Mouse (Mus musculus) heart, adult 11 months (tissue): ENCODE measurements around the gene Synpr.

ENCODE experiments used
- DNase-seq: peaks from one replicate; pipeline ENCODE4 v3.0.0; 2022

Gene Synpr

GRCm38 (mm10) chr14:13284091-13284844 lies at the start of gene Synpr:
Gene Synpr, plus strand, starts transcription at chr14:13284780.
- no peak for DNase-seq

- no peak for DNase-seq
These were observed 47.7 kb upstream of the Synpr start for GRCm38 (mm10) chr14:13236929-13237328.

- no peak for DNase-seq
These were observed 37.1 kb upstream of the Synpr start for GRCm38 (mm10) chr14:13247431-13247830.

GRCm38 (mm10) chr14:13249361-13249760 lies 35.2 kb upstream of the Synpr start:
- DNase-seq = no peak

GRCm38 (mm10) chr14:13252594-13252993 lies 32.0 kb upstream of the Synpr start:
- DNase-seq = peak; percentile 22

GRCm38 (mm10) chr14:13254741-13255140 lies 29.8 kb upstream of the Synpr start:
- DNase-seq = peak; percentile 79

- DNase-seq = no peak
These were observed 22.2 kb upstream of the Synpr start for GRCm38 (mm10) chr14:13262406-13262805.

- peak; percentile 71 for DNase-seq
These were observed 18.2 kb upstream of the Synpr start for GRCm38 (mm10) chr14:13266331-13266730.

GRCm38 (mm10) chr14:13267181-13267580 lies 17.4 kb upstream of the Synpr start:
- DNase-seq = peak; percentile 71

- no peak for DNase-seq
These were observed 1.4 kb upstream of the Synpr start for GRCm38 (mm10) chr14:13283211-13283610.

GRCm38 (mm10) chr14:13284845-13285198 lies 242 bp downstream of the Synpr start:
- DNase-seq = no peak

GRCm38 (mm10) chr14:13285341-13286130 lies 956 bp downstream of the Synpr start:
- no peak for DNase-seq

- DNase-seq = no peak
These were observed 9.6 kb downstream of the Synpr start for GRCm38 (mm10) chr14:13294200-13294599.

- DNase-seq = no peak
These were observed 29.7 kb downstream of the Synpr start for GRCm38 (mm10) chr14:13314323-13314722.

GRCm38 (mm10) chr14:13328461-13328860 lies 43.9 kb downstream of the Synpr start:
- DNase-seq = no peak

- no peak for DNase-seq
These were observed 48.1 kb downstream of the Synpr start for GRCm38 (mm10) chr14:13332497-13333306.

GRCm38 (mm10) chr14:13333372-13333771 lies 48.8 kb downstream of the Synpr start:
- DNase-seq = no peak

- no peak for DNase-seq
These were observed 51.6 kb downstream of the Synpr start for GRCm38 (mm10) chr14:13336162-13336561.

GRCm38 (mm10) chr14:13340688-13341087 lies 56.1 kb downstream of the Synpr start:
- DNase-seq = no peak

GRCm38 (mm10) chr14:13344240-13344639 lies 59.7 kb downstream of the Synpr start:
- DNase-seq = no peak

GRCm38 (mm10) chr14:13349170-13349865 lies 64.7 kb downstream of the Synpr start:
- DNase-seq = no peak

- DNase-seq = no peak
These were observed 69.6 kb downstream of the Synpr start for GRCm38 (mm10) chr14:13354154-13354553.
